Mouse (Mus musculus) cerebellum, postnatal 4 days (tissue): ENCODE measurements around the gene Evi2a.

ENCODE experiments used
- DNase-seq, 2 experiments: peaks; one replicate each; pipeline ENCODE4 v3.0.0; 2022; ENCODE audit warnings: low spot score in 2 of 2, mixed read lengths in 1 of 2

The Evi2a gene

DNA sequence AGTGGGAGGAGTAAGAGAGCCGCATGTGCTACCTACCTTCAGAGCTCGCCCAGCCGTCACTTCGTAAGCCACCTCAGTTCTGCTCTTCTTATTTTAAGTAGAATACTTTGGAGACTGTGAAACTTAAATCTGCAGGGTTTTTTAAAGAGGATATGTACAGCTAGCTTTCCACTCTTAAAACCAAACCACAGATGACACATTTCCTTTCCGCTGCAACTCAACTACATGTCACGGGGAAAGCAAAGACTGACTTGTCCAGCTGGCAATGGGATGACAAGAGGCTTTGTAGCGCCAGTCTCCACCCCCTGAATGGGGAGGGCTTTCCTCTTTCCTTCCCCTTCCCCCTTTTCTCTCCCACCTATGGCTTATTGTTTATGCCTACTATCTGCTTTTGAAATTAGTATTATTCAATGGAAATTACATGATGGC lies at the start of gene Evi2a, which contains the start of gene Evi2:
Gene Evi2a (minus strand): TSS at position 277 of the 429 bp plus-strand sequence.
Gene Evi2 (minus strand): TSS at position 257 of the 429 bp plus-strand sequence.
- no peak for DNase-seq

DNA sequence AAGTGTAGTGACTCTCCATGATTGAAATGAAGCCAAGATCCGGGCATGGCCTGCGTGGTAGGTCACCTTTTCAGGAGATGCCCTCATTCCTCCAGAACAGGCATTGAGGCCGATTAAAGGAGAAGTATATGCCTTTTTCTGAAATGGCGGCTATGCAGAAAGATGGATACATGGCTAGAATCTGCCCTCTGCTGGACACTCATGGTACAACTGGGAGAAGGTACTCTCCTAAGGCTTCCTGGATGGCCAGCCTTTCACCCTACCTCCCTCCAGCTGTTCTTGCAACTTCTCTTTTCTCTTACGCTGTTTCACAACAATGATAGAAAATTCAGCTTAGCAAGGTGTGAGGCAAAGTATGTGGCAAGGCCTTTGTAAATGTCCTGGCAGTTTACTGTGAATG lies 47.3 kb upstream of the Evi2a start:
- DNase-seq: peak; percentile 57 to 82

DNA sequence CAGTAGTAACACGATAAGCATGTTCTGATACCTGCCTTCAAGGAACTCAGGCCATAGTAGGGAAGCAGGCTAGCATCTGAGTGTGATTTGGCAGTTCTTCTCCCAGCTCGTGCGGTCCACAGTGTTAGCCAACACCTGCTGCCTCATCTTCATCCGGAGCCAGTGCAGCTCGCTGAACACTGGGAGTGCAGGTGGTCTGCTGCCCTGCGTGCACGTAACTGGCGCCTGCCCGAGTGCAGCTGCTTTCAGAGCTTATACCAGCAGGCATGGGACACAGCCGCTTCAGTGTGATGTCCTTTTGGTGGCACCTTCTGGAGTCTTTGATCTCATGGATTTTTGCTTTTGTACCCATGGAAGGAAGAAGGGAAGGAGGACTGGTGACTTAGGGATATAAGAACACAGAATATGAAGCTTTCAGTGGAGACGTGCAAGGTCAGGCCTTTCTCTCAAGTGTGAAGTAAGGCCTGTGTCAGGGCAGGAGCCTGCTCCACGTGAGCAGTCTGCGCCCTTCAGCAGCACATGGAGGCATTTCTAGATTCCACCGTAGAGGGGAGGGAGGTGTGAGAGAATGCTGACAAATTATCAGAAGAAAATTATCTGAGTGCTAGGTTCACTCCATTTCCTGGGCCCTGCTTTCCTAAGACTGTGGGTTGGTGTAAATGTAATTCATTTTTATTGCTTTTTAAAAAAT lies 45.1 kb upstream of the Evi2a start:
- DNase-seq: no peak

DNA sequence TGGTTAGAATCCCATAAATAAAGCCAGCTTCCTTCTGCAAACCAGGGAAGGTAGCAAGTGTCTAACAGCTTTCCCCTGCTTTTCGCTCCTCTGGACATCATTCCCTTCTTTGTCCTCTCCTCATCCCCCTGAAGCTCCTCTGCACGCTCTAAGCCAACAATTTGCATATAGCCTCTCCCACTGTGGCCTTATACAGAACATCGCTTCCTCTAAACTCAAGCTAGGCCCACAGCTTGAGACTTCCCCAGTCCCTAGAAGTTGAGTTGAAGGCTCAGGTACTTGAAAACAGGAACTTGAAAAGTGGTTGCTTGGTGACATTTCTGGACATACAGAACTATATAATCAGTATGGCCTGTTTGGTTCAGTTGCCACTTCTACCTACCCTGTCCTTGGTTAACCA lies 43.4 kb upstream of the Evi2a start:
- no peak for DNase-seq

DNA sequence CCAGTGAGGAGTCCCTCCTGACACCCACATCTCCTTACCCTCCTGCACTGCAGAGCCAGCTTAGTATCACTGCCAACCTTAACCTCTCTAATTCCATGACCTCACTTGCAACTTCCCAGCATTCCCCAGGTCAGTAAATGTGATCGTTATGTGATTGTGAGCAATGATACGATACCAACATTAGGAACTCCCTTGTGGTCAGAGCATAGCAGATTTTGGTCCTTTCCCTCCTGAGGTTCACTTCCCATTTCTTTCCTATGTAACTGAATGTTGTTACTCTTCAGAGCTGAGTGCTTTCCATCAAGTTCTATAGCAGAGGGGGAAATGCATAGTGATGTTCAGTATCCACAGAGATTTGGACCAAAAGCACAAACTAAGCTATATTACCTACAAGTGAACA lies 39.9 kb upstream of the Evi2a start:
- DNase-seq: no peak

DNA sequence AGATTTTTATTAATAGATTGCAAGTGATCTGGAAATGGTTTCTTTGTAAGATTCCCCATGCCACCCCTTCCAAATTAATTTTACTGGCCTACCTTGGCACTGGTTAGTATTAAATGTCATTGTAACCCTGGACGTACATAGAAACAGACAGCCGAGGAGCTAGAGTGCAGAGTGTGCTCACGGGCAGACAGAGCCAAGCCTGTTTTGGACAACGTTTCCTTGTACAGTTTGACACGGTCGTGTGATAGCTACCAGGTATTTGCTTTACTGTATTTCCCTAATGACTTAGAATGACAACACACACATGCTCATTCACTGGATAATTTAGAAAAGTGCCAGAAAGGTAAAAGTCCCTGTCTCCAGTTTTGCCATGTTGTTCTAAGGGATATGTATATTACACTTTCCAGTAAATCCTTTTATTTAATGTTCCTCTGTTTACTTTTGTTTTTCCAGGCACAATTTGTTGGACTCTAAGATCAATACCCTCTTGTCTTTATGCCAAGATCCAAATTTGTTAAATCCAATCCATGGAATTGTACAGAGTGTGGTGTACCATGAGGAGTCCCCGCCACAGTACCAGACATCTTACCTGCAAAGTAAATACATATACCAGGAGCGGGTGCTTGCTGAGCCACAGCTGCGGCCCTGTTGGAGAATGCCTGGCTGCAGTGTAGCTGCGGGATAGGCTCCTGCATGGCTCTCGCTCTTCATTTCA lies 37.9 kb upstream of the Evi2a start:
- DNase-seq: no peak

DNA sequence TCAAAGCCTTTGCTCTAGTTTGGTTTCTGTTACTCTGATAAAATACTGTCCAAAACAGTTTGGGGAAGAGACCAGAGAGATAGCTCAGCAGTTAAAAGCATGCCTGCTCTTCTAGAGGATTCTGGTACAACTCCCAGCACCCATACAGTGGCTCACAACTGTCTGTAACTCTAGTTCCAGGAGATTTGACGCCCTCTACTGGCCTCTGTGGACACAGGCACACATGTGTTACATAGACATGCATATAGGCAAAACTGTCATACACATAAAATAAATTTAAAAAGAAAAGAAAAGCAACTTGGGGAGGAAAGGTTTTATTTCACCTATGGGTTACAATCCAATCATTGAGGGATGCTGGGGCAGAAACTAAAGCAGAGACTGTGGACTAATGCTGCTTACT lies 36.5 kb upstream of the Evi2a start:
- no peak for DNase-seq

DNA sequence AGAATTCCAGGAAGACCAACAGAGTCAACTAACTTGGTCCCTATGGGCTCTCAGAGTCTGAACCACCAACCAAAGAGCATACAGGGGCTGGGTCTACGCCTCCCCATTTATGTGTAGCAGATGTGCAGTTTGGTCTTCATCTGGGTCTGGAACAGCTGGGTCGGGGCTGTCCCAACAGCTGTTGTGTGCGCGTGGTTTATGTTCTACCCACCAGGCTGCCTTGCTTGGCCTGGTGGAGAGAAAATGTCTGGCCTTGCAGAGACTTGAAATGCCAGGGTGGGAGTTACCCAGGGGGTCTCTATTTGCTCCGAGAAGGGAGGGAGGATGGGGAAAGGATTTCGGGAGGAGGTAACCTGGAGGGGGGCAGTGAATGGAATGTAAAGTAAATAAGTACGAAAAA lies 33.1 kb upstream of the Evi2a start:
- DNase-seq: no peak

DNA sequence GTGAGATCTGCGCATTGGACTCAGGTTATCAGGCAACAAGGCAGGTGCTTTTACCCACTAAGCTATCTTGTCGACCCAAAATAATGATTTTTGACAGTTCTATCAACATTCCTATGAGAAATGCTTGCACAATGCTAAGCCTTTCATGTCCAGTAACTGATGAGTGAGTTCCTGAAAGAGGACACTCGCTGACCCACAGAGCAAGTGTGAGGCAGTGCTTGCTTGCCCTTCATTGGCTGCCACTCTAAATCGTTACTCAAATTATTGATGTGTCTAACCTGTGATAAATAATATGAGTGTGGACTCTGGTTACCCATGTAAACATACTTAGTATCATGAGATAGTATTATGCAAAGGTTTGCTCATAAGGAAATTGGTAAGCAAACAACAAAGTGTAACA lies 30.1 kb upstream of the Evi2a start:
- no peak for DNase-seq

DNA sequence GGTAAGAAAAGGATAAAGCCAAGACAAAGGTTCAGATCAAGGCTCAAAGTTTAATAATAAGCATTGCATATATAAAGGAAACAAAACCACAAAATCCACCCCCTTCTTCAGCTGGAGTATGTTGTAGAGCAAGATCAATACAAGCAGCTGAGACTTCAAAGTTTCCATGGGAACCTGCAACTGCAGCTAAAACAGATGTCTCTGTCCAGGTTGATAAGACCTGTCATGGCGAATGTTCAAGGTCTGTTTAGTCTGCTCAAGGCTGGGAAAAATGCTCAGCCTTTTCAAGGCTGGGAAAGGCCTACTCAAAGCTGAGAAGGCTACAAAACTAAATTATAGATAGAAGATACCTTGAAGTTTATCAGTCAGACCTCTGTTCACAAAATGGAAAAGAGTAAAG lies 22.2 kb upstream of the Evi2a start:
- no peak for DNase-seq

DNA sequence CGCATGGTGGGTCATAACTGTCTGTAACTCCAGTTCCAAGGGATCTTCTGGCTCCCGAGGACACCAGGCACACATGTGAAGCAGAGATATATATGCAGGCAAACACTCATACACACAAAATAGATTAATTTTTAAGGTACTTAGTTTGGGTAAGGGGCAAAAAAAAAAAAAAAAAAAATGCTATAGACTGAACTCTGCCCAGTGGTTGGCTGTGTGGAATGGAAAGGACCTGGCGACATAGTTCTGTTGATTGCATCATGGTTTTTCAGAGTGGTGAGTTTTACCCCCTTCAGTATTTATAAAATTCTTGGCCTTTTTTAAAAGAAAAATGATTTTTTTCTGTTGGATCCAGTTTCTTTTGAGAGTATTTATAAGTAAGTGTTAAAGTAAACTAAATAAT lies 5.9 kb upstream of the Evi2a start:
- no peak for DNase-seq

DNA sequence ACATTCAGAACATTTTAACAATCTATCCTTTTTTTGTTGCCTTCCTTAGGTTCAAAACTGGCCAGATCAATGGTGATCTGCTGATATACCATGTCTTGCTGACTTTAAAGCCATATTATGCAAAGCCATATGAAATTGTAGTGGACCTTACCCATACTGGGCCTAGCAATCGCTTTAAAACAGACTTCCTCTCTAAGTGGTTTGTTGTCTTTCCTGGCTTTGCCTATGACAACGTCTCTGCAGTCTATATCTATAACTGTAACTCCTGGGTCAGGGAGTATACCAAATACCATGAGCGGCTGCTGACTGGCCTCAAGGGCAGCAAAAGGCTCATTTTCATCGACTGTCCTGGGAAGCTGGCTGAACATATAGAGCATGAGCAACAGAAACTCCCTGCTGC lies 5.1 kb upstream of the Evi2a start:
- DNase-seq: no peak

DNA sequence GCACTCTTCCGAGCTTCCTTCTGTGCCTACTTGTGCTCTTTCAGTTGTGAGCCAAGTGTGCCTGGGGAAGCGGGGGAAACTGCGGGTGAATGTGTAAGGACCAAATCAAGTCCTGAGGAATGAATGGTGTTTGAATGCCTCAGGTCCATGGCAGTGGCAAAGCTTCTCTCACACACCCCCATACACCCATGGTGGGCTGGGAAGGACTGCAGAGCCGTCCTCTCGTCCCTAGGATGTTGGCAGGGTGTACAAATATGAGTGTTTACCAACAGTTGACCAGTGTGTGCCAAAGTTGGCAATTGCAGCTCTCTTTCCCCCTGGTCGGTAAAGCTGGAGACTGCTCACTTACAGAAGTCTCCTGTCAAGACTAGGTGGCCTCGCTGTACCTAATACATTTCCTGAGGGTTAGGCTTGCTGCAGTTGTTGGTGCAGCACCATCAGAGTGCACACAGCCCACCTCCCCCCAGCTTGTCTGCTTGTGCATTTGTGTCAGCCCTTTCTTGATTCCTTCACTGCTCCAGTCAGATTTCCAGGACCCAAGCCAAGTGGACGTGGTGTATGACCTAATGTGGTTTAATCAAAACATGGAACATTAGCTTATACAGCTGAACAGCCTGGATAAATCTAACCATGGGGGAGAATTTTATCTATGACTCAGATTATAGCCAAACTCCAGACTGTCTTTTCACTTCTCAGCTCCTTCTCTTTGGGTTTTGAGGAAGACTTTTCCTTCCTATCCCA lies 3.7 kb upstream of the Evi2a start:
- peak in 1 of 2 experiments; percentile 15 for DNase-seq

DNA sequence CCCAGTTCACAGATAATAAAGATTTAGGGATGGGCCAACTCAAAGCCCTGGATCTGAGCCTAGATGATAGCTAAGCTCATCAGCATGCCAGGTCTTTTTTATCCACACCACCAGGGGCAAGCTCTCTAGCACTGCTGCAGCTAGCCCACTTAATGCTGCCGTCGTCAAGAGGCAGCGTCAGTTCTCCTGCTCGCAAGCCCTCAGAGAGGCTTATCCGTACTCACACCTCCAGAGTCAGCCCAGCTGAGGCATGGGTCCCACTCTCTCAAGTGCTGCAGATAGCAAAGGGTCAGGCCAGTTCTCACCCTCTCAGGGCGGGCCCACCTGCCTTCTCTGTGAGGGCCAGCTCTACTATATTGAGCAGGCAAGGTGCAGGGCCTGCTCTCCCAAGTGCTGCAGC lies 2.9 kb upstream of the Evi2a start:
- DNase-seq: no peak

DNA sequence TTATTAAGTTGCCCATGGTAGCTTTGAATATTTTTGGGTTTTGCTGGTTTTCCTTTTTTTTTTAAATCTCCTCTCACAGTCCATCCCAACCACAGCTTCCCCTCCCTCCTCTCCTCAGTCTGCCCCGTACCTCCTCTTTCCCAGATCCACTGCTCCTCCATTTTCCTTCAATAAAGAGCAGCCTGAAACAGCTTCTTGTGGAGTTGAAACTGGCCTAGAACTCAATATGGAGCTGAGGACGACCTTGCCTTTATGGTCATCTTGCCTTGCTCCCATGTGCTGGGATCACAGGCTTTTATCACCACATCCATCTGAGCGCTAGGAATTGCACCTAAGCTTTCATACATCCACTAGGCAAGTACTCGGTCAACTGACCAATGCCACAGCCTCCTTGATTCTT lies 1.1 kb upstream of the Evi2a start:
- DNase-seq: no peak

DNA sequence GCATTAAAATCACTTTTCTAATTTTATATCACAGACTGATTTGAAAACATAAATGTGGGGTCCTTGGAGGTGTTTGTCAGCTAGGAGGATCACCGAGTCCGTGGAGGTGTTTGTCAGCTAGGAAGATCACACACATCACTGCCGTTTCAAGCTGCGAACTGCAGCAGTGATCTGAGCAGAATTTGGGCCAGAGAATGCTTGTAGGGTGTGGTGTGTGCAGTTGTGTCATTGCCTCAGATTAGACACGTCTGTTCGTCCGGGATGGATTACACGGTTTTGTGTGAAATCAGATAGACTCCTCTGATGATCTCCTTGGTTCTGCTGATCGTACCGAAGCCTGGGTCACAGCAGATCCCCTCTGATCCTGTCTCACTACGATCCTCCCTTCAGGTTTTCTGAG lies 365 bp upstream of the Evi2a start:
- DNase-seq: no peak

DNA sequence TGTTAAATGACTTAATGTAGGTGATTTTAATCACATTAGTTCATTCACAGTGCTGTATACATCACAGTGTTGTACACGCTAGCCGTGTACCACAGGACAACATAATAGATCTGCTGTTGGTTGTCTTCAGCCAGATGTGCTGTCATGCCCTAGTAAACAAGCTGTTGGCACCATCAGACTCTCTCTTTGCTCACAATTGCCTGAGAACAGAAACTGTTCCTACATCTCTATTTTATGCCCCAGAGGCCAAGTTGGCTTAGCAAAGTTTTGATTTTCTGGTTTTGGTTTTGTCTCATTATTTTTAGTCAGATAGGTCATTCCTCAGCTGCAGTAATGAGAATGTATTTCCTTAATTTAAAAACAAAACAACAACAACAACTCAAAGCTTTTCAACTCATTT lies 673 bp downstream of the Evi2a start:
- DNase-seq: no peak

DNA sequence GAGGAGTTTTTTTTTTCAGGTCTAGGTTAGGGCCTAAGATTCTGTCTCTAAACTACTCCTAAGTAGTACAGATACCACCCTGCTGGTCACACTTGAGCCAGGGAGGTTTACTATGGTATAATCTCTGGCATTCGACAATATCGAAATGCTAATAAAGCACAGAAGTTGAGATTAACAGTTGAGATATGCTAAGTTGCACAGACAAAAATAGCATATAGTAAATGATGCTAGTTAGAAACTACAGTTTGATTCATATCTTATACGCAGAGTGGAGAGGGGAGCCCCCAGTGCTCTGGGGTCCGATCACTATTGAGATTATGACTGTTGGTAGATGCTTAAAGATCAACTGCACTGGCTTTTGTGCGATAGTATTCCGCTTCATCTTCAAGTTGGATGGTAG lies 1.2 kb downstream of the Evi2a start:
- no peak for DNase-seq

DNA sequence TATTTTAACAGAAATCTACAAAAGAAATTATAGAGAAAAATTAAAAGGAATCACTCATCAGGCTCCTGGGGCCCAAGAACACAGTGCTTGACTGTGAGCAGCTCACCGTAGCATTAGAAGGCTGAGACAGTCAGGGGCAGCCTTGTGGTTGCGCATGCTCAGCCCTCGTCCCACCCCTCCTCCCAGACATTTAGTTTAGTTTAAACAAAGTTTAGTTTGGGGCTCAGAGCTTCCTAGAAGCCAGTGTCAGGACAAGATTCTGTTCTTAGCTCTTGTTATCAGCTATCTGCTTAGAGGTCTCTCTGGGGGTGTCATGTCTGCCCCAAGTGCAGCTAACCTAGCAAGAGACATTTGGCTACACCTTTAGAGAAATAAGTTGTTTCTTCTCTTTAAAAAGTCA lies 1.8 kb downstream of the Evi2a start:
- no peak for DNase-seq

DNA sequence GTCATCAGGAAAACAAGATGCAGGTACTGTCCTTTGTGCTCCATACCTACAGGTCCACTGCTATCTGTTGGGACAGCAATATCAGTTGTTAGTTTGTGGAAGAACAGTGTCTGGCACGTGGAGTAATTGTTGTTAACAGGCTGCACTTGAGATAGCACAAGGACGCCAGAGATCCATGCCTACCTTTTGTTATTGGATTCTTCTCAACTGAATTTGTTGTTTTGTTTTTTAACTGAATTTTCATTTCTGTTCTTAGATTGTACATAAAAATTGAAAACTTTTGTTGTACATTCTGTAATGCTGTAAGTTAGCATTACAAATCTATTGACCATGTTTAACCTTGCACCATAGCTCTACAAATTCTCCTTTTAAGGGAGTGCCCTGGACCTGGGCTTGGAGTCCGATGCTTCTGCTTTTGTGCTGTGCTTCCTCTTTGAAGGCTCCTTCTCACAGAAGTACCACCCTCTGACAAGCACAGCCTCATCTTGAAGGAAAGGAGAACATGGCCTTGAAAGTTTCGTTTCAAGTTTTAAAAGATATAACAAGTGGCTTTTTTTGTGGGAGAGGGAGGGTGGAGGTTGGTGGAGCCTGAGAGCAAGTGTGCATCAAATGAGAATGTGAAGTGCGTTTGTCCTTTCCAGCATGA lies 2.5 kb downstream of the Evi2a start:
- DNase-seq: no peak

DNA sequence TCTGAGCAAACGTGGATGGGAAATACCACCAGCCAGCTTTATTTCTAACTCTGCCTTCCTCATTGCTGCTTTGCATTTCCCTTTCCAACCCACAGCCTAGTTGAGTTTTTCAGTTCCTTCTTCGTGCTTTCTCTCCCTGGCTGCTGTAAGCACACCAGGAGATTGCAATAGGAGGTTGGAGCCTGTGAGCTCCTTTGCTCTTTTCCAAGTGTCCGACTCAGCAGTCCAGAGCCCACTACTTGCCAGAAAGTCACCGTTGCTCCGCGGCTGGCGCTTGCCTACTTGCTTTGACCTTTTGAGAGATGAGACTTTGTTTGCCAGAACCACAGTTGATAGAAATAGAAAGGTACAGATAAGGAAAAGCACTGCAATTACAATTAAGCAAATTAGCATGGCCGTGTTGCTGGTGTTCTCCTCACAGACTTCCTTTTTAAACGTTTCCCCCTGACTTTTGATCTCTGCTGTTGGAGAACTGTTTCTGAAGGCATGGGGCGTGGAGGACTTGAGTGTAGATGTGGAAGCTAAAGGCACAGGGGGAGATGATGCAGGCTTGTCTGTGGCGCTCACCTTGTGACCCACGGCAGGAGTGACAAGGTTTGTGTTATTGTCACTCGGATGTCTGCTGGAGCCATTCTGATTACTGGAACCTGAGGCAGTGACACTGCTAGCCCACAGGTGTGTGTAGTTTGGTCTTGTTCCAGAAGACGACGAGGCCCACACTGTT lies 3.2 kb downstream of the Evi2a start:
- no peak for DNase-seq

DNA sequence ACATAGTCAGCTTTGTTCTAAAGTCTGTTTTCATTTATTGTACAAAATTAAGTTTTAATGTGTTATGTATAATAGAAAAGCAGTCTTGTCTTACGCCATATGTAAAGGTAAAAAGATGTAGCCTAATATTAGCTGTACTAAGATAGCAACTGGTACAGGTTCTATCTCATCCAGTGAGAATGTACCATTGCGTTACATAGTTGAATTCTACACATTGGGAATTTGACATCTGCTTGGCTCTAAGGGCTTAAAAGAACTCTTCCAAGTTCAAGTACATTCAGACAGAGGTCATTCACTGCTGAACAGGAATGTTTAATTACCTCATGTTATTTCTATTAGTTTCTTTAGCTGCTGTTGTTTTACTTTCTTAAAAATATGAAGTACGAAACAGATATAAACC lies 3.9 kb downstream of the Evi2a start:
- DNase-seq: no peak
